Mouse (Mus musculus) B cell, adult 2 months (primary cell): ENCODE results near the gene 1700019N19Rik.

ENCODE experiments used
- DNase-seq, 2 experiments: peaks; one replicate each; pipeline ENCODE4 v3.0.0; 2022

1700019N19Rik gene

GRCm38 (mm10) chr19:58805191-58805779 lies 11.0 kb upstream of the 1700019N19Rik start:
- no peak for DNase-seq

- no peak for DNase-seq
These were observed 931 bp upstream of the 1700019N19Rik start for GRCm38 (mm10) chr19:58795114-58795669.

- DNase-seq, result no peak
These were observed 5.1 kb downstream of the 1700019N19Rik start for GRCm38 (mm10) chr19:58789194-58789593.

DNA sequence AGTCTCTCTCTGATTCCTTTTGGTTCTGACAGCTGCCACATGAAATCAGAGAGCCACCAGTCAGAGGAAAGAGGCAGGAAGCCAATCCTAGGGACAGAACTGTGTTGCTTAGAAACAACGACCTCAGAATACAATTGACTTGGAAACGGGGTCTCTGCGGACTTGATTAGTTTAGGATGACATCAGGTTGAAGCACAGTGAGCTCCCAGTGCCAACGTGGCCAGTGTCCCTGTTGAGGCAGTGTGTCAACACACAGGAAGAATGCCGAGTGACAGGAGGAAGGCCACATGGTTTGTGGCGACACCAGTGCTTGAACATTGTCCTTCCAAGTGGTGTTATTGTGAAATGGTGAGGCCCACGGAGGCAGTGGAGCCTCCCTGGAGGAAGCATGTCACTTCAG lies 10.3 kb downstream of the 1700019N19Rik start:
- DNase-seq, result no peak

GRCm38 (mm10) chr19:58781566-58781965 lies 12.7 kb downstream of the 1700019N19Rik start:
- no peak for DNase-seq

DNA sequence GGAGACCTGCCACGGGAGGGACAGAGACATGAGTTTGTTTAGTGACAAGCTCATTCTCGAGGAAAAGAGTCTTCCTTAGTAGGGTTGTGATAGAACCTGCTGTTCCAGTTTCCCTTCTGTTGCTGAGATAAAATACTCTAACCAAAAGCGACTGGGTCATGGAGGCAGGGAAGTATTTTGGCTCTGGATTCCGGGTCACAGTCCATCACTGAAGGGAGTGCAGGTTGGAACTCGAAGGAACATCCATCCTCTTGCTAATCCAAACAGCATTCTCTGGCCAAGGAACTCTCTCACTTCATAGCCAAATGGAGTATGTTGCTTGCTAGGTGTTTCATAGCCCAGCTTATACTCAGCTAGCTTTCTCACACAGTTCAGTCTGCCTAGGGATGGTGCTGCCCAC lies 17.8 kb downstream of the 1700019N19Rik start:
- DNase-seq, result no peak

GRCm38 (mm10) chr19:58767329-58767728 lies 26.9 kb downstream of the 1700019N19Rik start:
- DNase-seq, result no peak

DNA sequence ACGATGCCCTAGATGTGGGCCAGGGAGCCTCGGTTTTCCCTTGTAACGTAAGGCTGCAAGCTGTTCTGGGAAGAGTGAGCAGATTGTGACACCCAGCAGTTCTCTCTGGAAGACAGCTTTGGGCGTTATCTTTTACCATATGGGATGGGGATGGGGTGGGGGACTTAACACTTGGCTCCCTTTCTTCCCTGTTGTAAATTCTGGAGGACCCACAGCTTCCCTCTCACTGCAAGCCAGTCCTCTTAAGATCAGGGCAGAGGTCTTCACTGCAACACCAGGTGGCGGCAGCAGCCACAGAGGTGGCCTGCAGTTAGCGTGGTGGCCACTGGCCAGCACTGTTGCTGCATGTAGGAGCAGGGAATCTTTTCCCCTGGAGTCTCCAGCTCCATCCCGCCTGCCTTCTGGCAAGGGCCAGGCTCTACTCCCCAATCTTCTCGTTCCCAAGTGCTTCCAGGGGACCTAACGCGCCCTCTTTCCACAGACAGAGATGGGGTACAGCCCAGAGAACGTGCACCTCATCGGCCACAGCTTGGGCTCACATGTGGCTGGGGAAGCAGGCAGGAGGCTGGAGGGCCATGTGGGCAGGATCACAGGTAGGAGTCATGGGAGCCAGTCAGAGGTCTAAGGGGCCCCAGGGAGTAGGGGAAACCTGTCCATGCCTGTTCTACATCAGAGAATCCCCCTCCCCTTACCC lies 31.3 kb downstream of the 1700019N19Rik start:
- no peak for DNase-seq

DNA sequence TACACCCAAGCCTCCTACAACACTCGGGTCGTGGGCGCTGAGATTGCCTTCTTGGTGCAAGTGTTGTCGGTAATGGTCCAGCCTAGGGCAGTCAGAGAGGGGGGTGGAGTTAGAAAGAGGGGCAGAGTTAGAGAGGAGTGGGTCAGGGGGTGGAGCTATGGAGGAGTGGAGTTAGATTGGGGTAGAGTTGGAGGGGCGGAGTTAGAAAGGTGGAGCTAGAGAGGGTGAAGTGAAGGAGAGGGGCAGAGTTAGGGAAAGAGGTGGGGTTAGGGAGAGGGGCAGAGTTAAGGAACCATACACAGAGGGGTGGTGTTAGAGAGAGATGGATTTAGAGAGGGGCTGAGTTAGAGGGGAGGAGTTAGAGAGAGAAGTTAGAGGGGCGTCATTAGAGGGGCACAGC lies 31.9 kb downstream of the 1700019N19Rik start:
- no peak for DNase-seq

GRCm38 (mm10) chr19:58759423-58759822 lies 34.8 kb downstream of the 1700019N19Rik start, which contains the start of gene Pnliprp2:
Gene Pnliprp2, plus strand, starts transcription at chr19:58759719.
- DNase-seq, result no peak

DNA sequence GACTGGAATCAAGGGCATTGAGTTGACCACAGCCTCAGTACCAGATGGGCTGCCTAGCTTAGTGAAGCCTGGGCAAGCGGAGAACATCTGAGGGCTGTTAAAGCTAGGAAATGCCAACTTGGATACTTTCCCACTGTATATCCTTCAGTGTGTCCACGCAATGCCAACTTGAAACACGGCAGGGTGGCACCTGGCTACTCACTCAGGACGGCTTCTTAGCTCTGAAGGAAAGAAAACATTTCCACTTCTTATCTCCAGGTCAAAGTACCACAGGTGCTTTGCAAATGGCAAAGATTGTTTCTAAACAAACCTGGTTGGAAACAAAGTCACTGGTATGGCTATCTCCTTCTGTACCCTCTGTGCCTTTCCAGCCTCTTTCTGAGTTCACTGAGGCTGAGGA lies 35.4 kb downstream of the 1700019N19Rik start:
- no peak for DNase-seq

GRCm38 (mm10) chr19:58751504-58751903 lies 42.8 kb downstream of the 1700019N19Rik start:
- DNase-seq, result no peak

DNA sequence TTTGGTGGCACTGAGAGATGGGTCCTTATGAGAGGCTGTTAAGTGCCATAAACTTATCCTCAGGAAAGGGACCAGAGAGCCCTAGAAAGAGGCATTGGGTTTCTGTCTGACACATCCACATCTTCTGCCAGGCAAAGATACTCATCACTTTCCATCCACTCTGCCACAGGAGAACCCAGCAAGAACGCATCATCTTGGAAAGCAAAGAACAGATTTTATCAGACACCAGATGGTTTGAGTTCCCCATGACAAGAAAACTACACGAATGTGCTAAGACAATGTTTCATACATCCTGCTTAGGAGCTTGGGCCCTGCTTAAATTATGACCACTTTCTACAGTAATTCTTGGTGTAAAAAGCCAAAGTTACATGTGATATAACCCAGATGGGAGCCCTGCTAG lies 43.4 kb downstream of the 1700019N19Rik start:
- no peak for DNase-seq

DNA sequence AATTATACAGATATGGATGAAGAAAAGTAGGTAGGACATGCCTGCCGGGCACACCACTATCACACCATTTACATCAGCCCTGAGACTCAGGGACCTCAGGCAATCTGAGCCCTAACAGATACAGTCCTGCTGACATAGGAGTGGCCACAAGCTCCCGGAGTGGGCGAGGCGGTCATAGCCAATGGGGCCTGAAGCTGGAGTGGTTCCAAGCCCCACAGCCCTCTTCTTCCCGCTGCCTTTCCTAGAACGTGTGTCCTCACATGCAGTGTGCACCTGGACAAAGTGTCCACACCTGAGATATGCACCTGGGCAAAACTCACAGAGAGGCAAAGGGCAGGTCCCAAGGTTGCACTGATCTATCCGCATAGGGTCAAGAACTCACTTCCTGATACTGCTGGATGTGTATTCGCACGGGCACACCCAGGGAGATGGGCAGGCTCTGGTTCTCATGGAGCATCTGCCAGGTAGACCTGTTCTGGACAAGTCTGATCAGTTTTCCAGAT lies 46.7 kb downstream of the 1700019N19Rik start:
- no peak for DNase-seq

DNA sequence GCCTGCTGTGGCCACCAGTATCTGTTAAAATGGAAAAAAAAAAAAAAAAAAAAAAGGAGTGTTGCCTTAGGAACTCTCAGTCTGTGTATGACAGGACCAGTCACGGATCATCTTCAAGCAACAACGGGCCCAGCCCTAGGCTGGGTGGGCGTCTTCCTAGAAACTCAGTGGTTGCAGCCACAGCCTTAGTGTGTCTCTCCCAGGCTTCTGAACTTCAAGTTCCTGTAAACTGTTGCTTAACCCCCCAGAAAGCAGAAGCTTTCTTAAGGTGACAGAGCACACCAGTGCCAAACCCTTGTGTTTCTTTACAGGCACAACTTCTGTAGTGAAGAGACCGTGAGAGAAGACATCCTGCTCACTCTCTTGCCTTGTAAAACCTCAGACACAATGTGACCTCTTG lies 50.5 kb downstream of the 1700019N19Rik start:
- no peak for DNase-seq

DNA sequence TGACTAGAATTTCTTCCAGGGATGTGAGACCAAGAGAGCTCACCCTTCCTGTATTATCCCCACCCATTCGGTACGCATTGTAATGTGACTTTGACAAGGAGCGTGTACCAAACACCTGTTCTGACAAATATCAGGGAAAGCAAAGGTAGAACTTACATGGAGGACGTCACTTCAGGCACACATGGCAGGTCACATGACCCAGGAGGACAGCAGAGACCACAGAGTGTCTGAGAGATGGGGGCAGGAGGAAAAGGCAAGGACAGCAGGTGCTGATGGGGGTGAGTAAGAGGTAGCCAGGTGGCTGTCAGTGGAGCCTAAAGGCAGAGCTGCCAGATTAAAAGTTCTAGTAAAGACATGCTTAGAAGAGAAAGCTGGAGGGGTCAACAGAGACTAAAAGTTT lies 51.5 kb downstream of the 1700019N19Rik start:
- no peak for DNase-seq

DNA sequence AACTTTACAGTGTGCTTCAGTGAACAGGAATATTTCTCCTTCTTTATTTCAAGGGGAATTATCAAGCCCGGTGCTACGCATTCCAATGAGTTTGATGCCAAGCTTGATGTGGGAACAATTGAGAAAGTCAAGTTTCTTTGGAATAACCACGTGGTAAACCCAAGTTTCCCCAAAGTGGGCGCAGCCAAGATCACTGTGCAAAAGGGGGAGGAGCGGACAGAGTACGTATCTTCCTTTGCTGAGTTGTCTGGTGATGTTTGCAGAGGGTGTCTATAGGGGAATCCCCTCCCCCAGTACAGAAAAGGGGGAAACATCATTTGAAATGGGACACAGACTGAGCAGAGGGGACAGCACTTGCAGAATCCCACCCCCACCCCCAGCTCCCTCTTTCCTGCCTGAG lies 53.2 kb downstream of the 1700019N19Rik start:
- no peak for DNase-seq

GRCm38 (mm10) chr19:58738111-58738510 lies 56.1 kb downstream of the 1700019N19Rik start:
- DNase-seq, result no peak
